8 mouse cellular contexts compared by ENCODE assay signal in the genomic region with DNA sequence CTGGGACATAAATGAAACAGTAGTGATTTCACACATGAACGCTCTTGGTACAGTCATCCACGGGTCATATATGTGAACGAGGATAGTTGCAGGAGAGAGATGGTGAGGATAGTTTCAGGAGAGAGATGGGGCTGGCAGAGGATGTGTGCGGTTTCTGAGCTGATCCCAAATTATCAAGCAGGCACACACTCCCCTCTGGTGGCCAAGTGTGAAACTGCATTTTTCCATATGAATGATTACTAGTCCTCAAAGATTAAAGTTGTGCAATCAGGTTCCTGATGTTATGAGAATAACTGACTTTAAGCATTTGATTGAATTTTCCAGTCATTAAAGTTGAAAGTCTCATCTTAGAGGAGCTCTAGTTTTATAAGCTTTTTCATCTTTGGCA. TPM values are rescaled to one million over a fixed set of nuclear protein-coding genes. Genes with fewer than 3 reads are reported as not detected.
DNase-seq lines count a peak whose midpoint lies in the region; ATAC-seq and TF ChIP-seq lines count a peak whose summit lies in the region.

No protein-coding gene starts in this region.

- peak; percentile 81 for TF ChIP-seq CTCF in E14TG2a.4 (conservative IDR thresholded peaks at IDR 0.05; ENCODE audit: low read length)

- H3K9me3 ChIP-seq in E14TG2a.4 (ENCODE audit: low read length), result no peaks in the 10 kb centered on the region
- no peaks in the 10 kb centered on the region for H3K9me3 ChIP-seq in liver, embryonic 12.5 days (replicated peaks)
- H3K9me3 ChIP-seq in neural tube, embryonic 11.5 days (ENCODE audit: control insufficient read depth, low read length), result no peaks in the 10 kb centered on the region

- peak; percentile 74 for DNase-seq in ZHBTc4 (ENCODE audit: low read depth, low spot score)
- peak; percentile 40 for DNase-seq in embryo, embryonic 11.5 days (ENCODE audit: low read depth, low spot score)
- peak; percentile 45 to 65 for DNase-seq in heart, postnatal 36 days
- peak; percentile 37 to 77 for DNase-seq in kidney, postnatal 36 days
- DNase-seq in neural tube, embryonic 11.5 days (ENCODE audit: low spot score), result peak; percentile 80
- peak; percentile 55 for DNase-seq in yolk sac, embryonic 10.5 days (ENCODE audit: low spot score)

- 11% methylated on average over 4 of the region's 4 CpGs for WGBS in liver, embryonic 12.5 days (ENCODE audit: insufficient replicate concordance)
- WGBS in neural tube, embryonic 11.5 days, result 15% methylated on average over 4 of the region's 4 CpGs

- no peak overlapping the region for H3K27ac ChIP-seq in liver, embryonic 12.5 days
- no peak overlapping the region for H3K27ac ChIP-seq in neural tube, embryonic 11.5 days (ENCODE audit: low read depth, low read length)

- H3K27me3 ChIP-seq in E14TG2a.4 (ENCODE audit: insufficient read depth, low read length), result peaks cover 5% of the 10 kb centered on the region; the same call in 1 of the 2 replicates
- no peaks in the 10 kb centered on the region for H3K27me3 ChIP-seq in liver, embryonic 12.5 days (replicated peaks)
- no peaks in the 10 kb centered on the region for H3K27me3 ChIP-seq in neural tube, embryonic 11.5 days (ENCODE audit: control insufficient read depth, insufficient read depth, low read length)

- H3K9ac ChIP-seq in liver, embryonic 12.5 days, result no peak overlapping the region
- H3K9ac ChIP-seq in neural tube, embryonic 11.5 days (ENCODE audit: low read length), result no peak overlapping the region

- 0 out of 2 replicates have a peak, but pooled peaks have one; percentile 32 for ATAC-seq in liver, embryonic 12.5 days
- peak; percentile 62; the same call in 1 of the 2 replicates for ATAC-seq in neural tube, embryonic 11.5 days (ENCODE audit: insufficient read depth, low FRiP score, low TSS enrichment)

- no peaks in the 10 kb centered on the region for H3K36me3 ChIP-seq in E14TG2a.4 (ENCODE audit: insufficient read depth, low read length)
- H3K36me3 ChIP-seq in liver, embryonic 12.5 days, result no peaks in the 10 kb centered on the region
- H3K36me3 ChIP-seq in neural tube, embryonic 11.5 days (ENCODE audit: control insufficient read depth, insufficient read depth, low read length), result no peaks in the 10 kb centered on the region

- H3K4me3 ChIP-seq in E14TG2a.4 (replicated peaks; ENCODE audit: low read length), result no peak overlapping the region
- no peak overlapping the region for H3K4me3 ChIP-seq in liver, embryonic 12.5 days
- H3K4me3 ChIP-seq in neural tube, embryonic 11.5 days (ENCODE audit: low read depth, low read length), result no peak overlapping the region

- no peaks in the 10 kb centered on the region for H3K4me1 ChIP-seq in E14TG2a.4 (replicated peaks; ENCODE audit: low read depth, low read length)
- 0 out of 2 replicates have a peak, but pooled peaks cover 6% of the 10 kb centered on the region for H3K4me1 ChIP-seq in liver, embryonic 12.5 days
- H3K4me1 ChIP-seq in neural tube, embryonic 11.5 days (ENCODE audit: control insufficient read depth, insufficient read depth, low read length), result no peaks in the 10 kb centered on the region

- intact Hi-C loops in heart, postnatal 36 days (cut with DNase I), result loop anchor here (1.0 to 10.0 kb wide), 4 partner anchors 64 to 852 kb away; no protein-coding TSS in a partner anchor

- no peak overlapping the region for H3K4me2 ChIP-seq in liver, embryonic 12.5 days
- H3K4me2 ChIP-seq in neural tube, embryonic 11.5 days (ENCODE audit: low read depth), result no peak overlapping the region

RNA-seq across cellular contexts. Expression of gene Tmem144, which starts 43.4 kb away (rescaled TPM):
- 10 to 100 TPM; 12.2 to 13.4 TPM for total RNA-seq in heart, postnatal 36 days (2021)
- polyA plus RNA-seq in liver, embryonic 12.5 days (2016; fragmentation: Nextera tagmentation; extraction: Ambion mirVana), result 2.2 and 2.5 TPM in 2 replicates
- polyA plus RNA-seq in neural tube, embryonic 11.5 days (2014; fragmentation: Nextera tagmentation; extraction: Ambion mirVana), result 2.9 TPM in 2 replicates
